Comparison of ENCODE assay signal across 11 mouse cellular contexts in genomic region chr6:112943596-112944245, GRCm38 (mm10). TPM values are rescaled to one million over a fixed set of nuclear protein-coding genes. Genes with fewer than 3 reads are reported as not detected.
DNase-seq lines count a peak whose midpoint lies in the region; ATAC-seq and TF ChIP-seq lines count a peak whose summit lies in the region.
"Had no signal": no experiment of that assay in that cellular context is flagged by ENCODE, and none has a peak within 500 bp of the region (broad histone marks: within the 10 kb centered on the region; RNA-seq: fewer than 3 reads in every experiment).

No protein-coding gene starts in this region.

- peaks cover 48% of the 10 kb centered on the region for H3K4me1 ChIP-seq in forebrain, embryonic 16.5 days (replicated peaks; ENCODE audit: control insufficient read depth, insufficient read depth, low read length)
- peaks cover 21% of the 10 kb centered on the region for H3K4me1 ChIP-seq in midbrain, postnatal 0 days (ENCODE audit: insufficient read depth, low read length)

- H3K27ac ChIP-seq in forebrain, embryonic 16.5 days (ENCODE audit: low read length), result peak overlapping the region; percentile 66
- peak overlapping the region; percentile 51; the same call in 1 of the 2 replicates for H3K27ac ChIP-seq in midbrain, postnatal 0 days (ENCODE audit: low read depth, low read length)
- H3K27ac ChIP-seq: heart, embryonic 15.5 days; limb, embryonic 15.5 days had no signal

- H3K27me3 ChIP-seq in forebrain, embryonic 16.5 days (replicated peaks; ENCODE audit: control insufficient read depth, insufficient read depth, low read length), result no peaks in the 10 kb centered on the region
- H3K27me3 ChIP-seq in midbrain, postnatal 0 days (ENCODE audit: insufficient read depth, low read length), result no peaks in the 10 kb centered on the region
- H3K27me3 ChIP-seq: limb, embryonic 15.5 days had no signal

- peak overlapping the region; percentile 75 for H3K4me2 ChIP-seq in forebrain, embryonic 16.5 days (ENCODE audit: low read length)
- peak overlapping the region; percentile 74 for H3K4me2 ChIP-seq in midbrain, postnatal 0 days (ENCODE audit: low read depth, low read length, poor library complexity, severe bottlenecking)
- H3K4me2 ChIP-seq: heart, embryonic 15.5 days; limb, embryonic 15.5 days had no signal

- ATAC-seq in forebrain, embryonic 16.5 days, result peak; percentile 13
- no peak for ATAC-seq in midbrain, postnatal 0 days (ENCODE audit: low FRiP score)

- no peak overlapping the region; the same call in 1 of the 2 replicates for H3K9ac ChIP-seq in forebrain, embryonic 16.5 days (replicated peaks; ENCODE audit: low read depth, low read length)
- peak overlapping the region; percentile 48; the same call in 1 of the 2 replicates for H3K9ac ChIP-seq in midbrain, postnatal 0 days (replicated peaks; ENCODE audit: low read length, poor library complexity, severe bottlenecking)
- H3K9ac ChIP-seq: heart, embryonic 15.5 days; limb, embryonic 15.5 days had no signal

- DNase-seq in adrenal gland, adult 2 months, result peak; percentile 54
- no peak for DNase-seq in adrenal gland, postnatal 25 days
- DNase-seq in cerebellum, adult 8-10 months, result peak; percentile 70
- no peak for DNase-seq in midbrain, postnatal 0 days (ENCODE audit: low spot score)
- no peak for DNase-seq in thymus, postnatal 25 days
- no peak for DNase-seq in left cerebral cortex, adult 11 months (ENCODE audit: low spot score)
- DNase-seq in ovary, adult 18-20 months (ENCODE audit: low spot score), result no peak
- DNase-seq: thymus, adult 18-20 months had no signal

- H3K4me3 ChIP-seq in forebrain, embryonic 16.5 days (replicated peaks; ENCODE audit: low read length), result peak overlapping the region; percentile 92
- H3K4me3 ChIP-seq in midbrain, postnatal 0 days (ENCODE audit: low read depth, low read length), result peak overlapping the region; percentile 85
- H3K4me3 ChIP-seq: heart, embryonic 15.5 days; limb, embryonic 15.5 days had no signal

- WGBS in forebrain, embryonic 16.5 days, result 31% methylated on average over 9 of the region's 9 CpGs
- WGBS in midbrain, postnatal 0 days, result 35% methylated on average over 9 of the region's 9 CpGs

- TF ChIP-seq CTCF in midbrain, postnatal 0 days (IDR thresholded peaks at IDR 0.05), result no peak

- no peaks in the 10 kb centered on the region for H3K9me3 ChIP-seq in forebrain, embryonic 16.5 days (ENCODE audit: control insufficient read depth, low read length)
- H3K9me3 ChIP-seq in midbrain, postnatal 0 days (ENCODE audit: low read length), result no peaks in the 10 kb centered on the region
- H3K9me3 ChIP-seq: heart, embryonic 15.5 days; limb, embryonic 15.5 days had no signal

- no peaks in the 10 kb centered on the region for H3K36me3 ChIP-seq in forebrain, embryonic 16.5 days (ENCODE audit: control insufficient read depth, insufficient read depth)
- no peaks in the 10 kb centered on the region for H3K36me3 ChIP-seq in midbrain, postnatal 0 days (ENCODE audit: insufficient read depth, low read length)
- H3K36me3 ChIP-seq: heart, embryonic 15.5 days had no signal

RNA-seq across cellular contexts. Expression of gene Srgap3, which starts 3.3 kb away (rescaled TPM):
- total RNA-seq in adrenal gland, adult 2 months (2021), result 10 to 100 TPM; 14.3 to 21.2 TPM
- 3.2 and 3.7 TPM in 2 replicates for polyA plus RNA-seq in adrenal gland, adult 2 months (2012; rRNA removed)
- total RNA-seq in adrenal gland, postnatal 25 days (2021), result 22.0 and 25.1 TPM in 2 replicates
- 32.2 and 37.2 TPM in 2 replicates for polyA plus RNA-seq in forebrain, embryonic 16.5 days (2015; fragmentation: Nextera tagmentation; extraction: Ambion mirVana)
- total RNA-seq in midbrain, postnatal 0 days (2014; rRNA removed), result 58.6 and 77.6 TPM in 2 replicates
- 20.9 and 29.8 TPM in 2 replicates for polyA plus RNA-seq in midbrain, postnatal 0 days (2015; fragmentation: Nextera tagmentation; extraction: Ambion mirVana)

Comparison
In these comparisons a context has a peak if more than half of its experiments do, and no peak if none do; other contexts are left out.
1. DNase-seq: peak in adrenal gland, adult 2 months (single experiment) and cerebellum, adult 8-10 months (single experiment); none in adrenal gland, postnatal 25 days (single experiment), midbrain, postnatal 0 days (single experiment), thymus, postnatal 25 days (single experiment), left cerebral cortex, adult 11 months (single experiment) and ovary, adult 18-20 months (single experiment).